Mouse (Mus musculus): ENCODE measurements around the gene St7. TPM values are rescaled to one million over a fixed set of nuclear protein-coding genes. Genes with fewer than 3 reads are reported as not detected.
A peak's percentile ranks its signal among the peaks of the same experiment; 100 is the strongest.

The St7 gene
- polyA plus RNA-seq, 1 experiment from 2014 or later, result 49.0 TPM

- WGBS, result 79% methylated on average over 3 of the region's 3 CpGs
- H3K27ac ChIP-seq, result no peak overlapping the region
- H3K4me2 ChIP-seq (replicated peaks), result no peak overlapping the region
- no peaks in the 10 kb centered on the region for H3K9me3 ChIP-seq
- no peaks in the 10 kb centered on the region for H3K27me3 ChIP-seq (replicated peaks)
- H3K36me3 ChIP-seq, result no peaks in the 10 kb centered on the region
- peaks cover 7% of the 10 kb centered on the region for H3K4me1 ChIP-seq
- ATAC-seq (ENCODE audit: low FRiP score, low read depth), result no peak
- H3K4me3 ChIP-seq, result no peak overlapping the region
- H3K9ac ChIP-seq, result no peak overlapping the region
Measured at GRCm38 (mm10) chr6:17804468-17804867, 111.7 kb downstream of the St7 start.

- ATAC-seq (ENCODE audit: low FRiP score, low read depth), result peak; percentile 65
- Histone ChIP-seq H3K27me3 (replicated peaks) (no peaks in the 10 kb centered on the region), H3K9me3 (no peaks in the 10 kb centered on the region), H3K4me2 (replicated peaks) (no peak overlapping the region), H3K4me3 (no peak overlapping the region), H3K4me1 (peaks cover 7% of the 10 kb centered on the region), H3K9ac (no peak overlapping the region), H3K36me3 (no peaks in the 10 kb centered on the region), H3K27ac (0 out of 2 replicates have a peak overlapping the region, but pooled peaks have one; percentile 34)
- 11% methylated on average over 4 of the region's 4 CpGs for WGBS
Measured at GRCm38 (mm10) chr6:17806569-17806968, 113.8 kb downstream of the St7 start.

- Histone ChIP-seq H3K36me3 (no peaks in the 10 kb centered on the region), H3K4me1 (peaks cover 12% of the 10 kb centered on the region), H3K9ac (no peak overlapping the region), H3K4me2 (replicated peaks) (no peak overlapping the region), H3K9me3 (no peaks in the 10 kb centered on the region), H3K27ac (no peak overlapping the region), H3K4me3 (no peak overlapping the region), H3K27me3 (replicated peaks) (no peaks in the 10 kb centered on the region)
- WGBS, result 79% methylated on average over 2 of the region's 2 CpGs
- ATAC-seq (ENCODE audit: low FRiP score, low read depth), result no peak
Measured at GRCm38 (mm10) chr6:17811063-17811462, 118.3 kb downstream of the St7 start.

- no peak overlapping the region for H3K4me3 ChIP-seq
- no peaks in the 10 kb centered on the region for H3K27me3 ChIP-seq (replicated peaks)
- peaks cover 13% of the 10 kb centered on the region for H3K4me1 ChIP-seq
- H3K27ac ChIP-seq, result no peak overlapping the region
- no peak for ATAC-seq (ENCODE audit: low FRiP score, low read depth)
- H3K36me3 ChIP-seq, result no peaks in the 10 kb centered on the region
- H3K4me2 ChIP-seq (replicated peaks), result no peak overlapping the region
- H3K9ac ChIP-seq, result no peak overlapping the region
- H3K9me3 ChIP-seq, result no peaks in the 10 kb centered on the region
Measured at GRCm38 (mm10) chr6:17811531-17811930, 118.8 kb downstream of the St7 start.

GRCm38 (mm10) chr6:17814074-17814649 is 121.4 kb downstream of the St7 start:
- whole genome bisulfite sequencing, result 56% methylated on average over 2 of the region's 2 CpGs
- ATAC-seq (ENCODE audit: low FRiP score, low read depth), result no peak

GRCm38 (mm10) chr6:17816865-17817435 is 124.2 kb downstream of the St7 start:
- WGBS, result 13% methylated on average over 3 of the region's 3 CpGs
- H3K27me3 ChIP-seq (replicated peaks), result no peaks in the 10 kb centered on the region
- no peak overlapping the region for H3K4me3 ChIP-seq
- H3K4me2 ChIP-seq (replicated peaks), result peak overlapping the region; percentile 20; the same call in 1 of the 2 replicates
- 0 out of 2 replicates have a peak overlapping the region, but pooled peaks have one; percentile 4 for H3K9ac ChIP-seq
- no peaks in the 10 kb centered on the region for H3K9me3 ChIP-seq
- ATAC-seq (ENCODE audit: low FRiP score, low read depth), result peak; percentile 79
- no peak overlapping the region for H3K27ac ChIP-seq
- peaks cover 14% of the 10 kb centered on the region for H3K4me1 ChIP-seq
- H3K36me3 ChIP-seq, result 0 out of 2 replicates have a peak, but pooled peaks cover 3% of the 10 kb centered on the region

More at GRCm38 (mm10) chr6:17814074-17814649, 121.4 kb downstream of the St7 start:
- no peaks in the 10 kb centered on the region for H3K9me3 ChIP-seq
- H3K4me1 ChIP-seq, result peaks cover 14% of the 10 kb centered on the region
- no peak overlapping the region for H3K27ac ChIP-seq
- H3K9ac ChIP-seq, result no peak overlapping the region
- H3K4me2 ChIP-seq (replicated peaks), result no peak overlapping the region
- H3K36me3 ChIP-seq, result no peaks in the 10 kb centered on the region
- H3K27me3 ChIP-seq (replicated peaks), result no peaks in the 10 kb centered on the region
- H3K4me3 ChIP-seq, result no peak overlapping the region

- no peaks in the 10 kb centered on the region for H3K4me1 ChIP-seq
- H3K27me3 ChIP-seq (replicated peaks), result no peaks in the 10 kb centered on the region
- H3K4me3 ChIP-seq, result no peak overlapping the region
- H3K27ac ChIP-seq, result no peak overlapping the region
- no peak overlapping the region for H3K4me2 ChIP-seq (replicated peaks)
- 94% methylated on average over 2 of the region's 2 CpGs for WGBS
- no peak for ATAC-seq (ENCODE audit: low FRiP score, low read depth)
- H3K9me3 ChIP-seq, result no peaks in the 10 kb centered on the region
- peaks cover 9% of the 10 kb centered on the region; the same call in 1 of the 2 replicates for H3K36me3 ChIP-seq
- no peak overlapping the region for H3K9ac ChIP-seq
Measured at GRCm38 (mm10) chr6:17823614-17824013, 130.9 kb downstream of the St7 start.

- Histone ChIP-seq H3K27ac (no peak overlapping the region), H3K36me3 (peaks cover 9% of the 10 kb centered on the region; the same call in 1 of the 2 replicates), H3K4me3 (no peak overlapping the region), H3K27me3 (replicated peaks) (no peaks in the 10 kb centered on the region), H3K9me3 (no peaks in the 10 kb centered on the region), H3K4me2 (replicated peaks) (no peak overlapping the region), H3K9ac (no peak overlapping the region), H3K4me1 (no peaks in the 10 kb centered on the region)
- ATAC-seq (ENCODE audit: low FRiP score, low read depth), result no peak
- WGBS, result 92% methylated on average over 1 of the region's 1 CpGs
Measured at GRCm38 (mm10) chr6:17824735-17825134, 132.0 kb downstream of the St7 start.

GRCm38 (mm10) chr6:17828382-17828781 is 135.6 kb downstream of the St7 start:
- Histone ChIP-seq H3K9ac (no peak overlapping the region), H3K36me3 (peaks cover 14% of the 10 kb centered on the region; the same call in 1 of the 2 replicates), H3K4me2 (replicated peaks) (no peak overlapping the region), H3K4me3 (no peak overlapping the region), H3K27ac (no peak overlapping the region), H3K4me1 (no peaks in the 10 kb centered on the region), H3K27me3 (replicated peaks) (no peaks in the 10 kb centered on the region), H3K9me3 (no peaks in the 10 kb centered on the region; the same call in 1 of the 2 replicates)
- 81% methylated on average over 4 of the region's 4 CpGs for WGBS
- no peak for ATAC-seq (ENCODE audit: low FRiP score, low read depth)

- H3K4me3 ChIP-seq, result no peak overlapping the region
- WGBS, result 100% methylated on average over 1 of the region's 1 CpGs
- no peaks in the 10 kb centered on the region for H3K4me1 ChIP-seq
- H3K9ac ChIP-seq, result no peak overlapping the region
- no peak for ATAC-seq (ENCODE audit: low FRiP score, low read depth)
- no peak overlapping the region for H3K4me2 ChIP-seq (replicated peaks)
- no peak overlapping the region for H3K27ac ChIP-seq
- no peaks in the 10 kb centered on the region; the same call in 1 of the 2 replicates for H3K9me3 ChIP-seq
- H3K27me3 ChIP-seq (replicated peaks), result no peaks in the 10 kb centered on the region
- H3K36me3 ChIP-seq, result peaks cover 11% of the 10 kb centered on the region; the same call in 1 of the 2 replicates
Measured at GRCm38 (mm10) chr6:17829981-17830380, 137.2 kb downstream of the St7 start.

- no peaks in the 10 kb centered on the region for H3K4me1 ChIP-seq
- H3K9me3 ChIP-seq, result no peaks in the 10 kb centered on the region; the same call in 1 of the 2 replicates
- no peak overlapping the region for H3K4me3 ChIP-seq
- H3K4me2 ChIP-seq (replicated peaks), result no peak overlapping the region
- H3K27ac ChIP-seq, result no peak overlapping the region
- peaks cover 7% of the 10 kb centered on the region; the same call in 1 of the 2 replicates for H3K36me3 ChIP-seq
- H3K27me3 ChIP-seq (replicated peaks), result no peaks in the 10 kb centered on the region
- ATAC-seq (ENCODE audit: low FRiP score, low read depth), result no peak
- no peak overlapping the region for H3K9ac ChIP-seq
- 36% methylated on average over 7 of the region's 7 CpGs for WGBS
Measured at GRCm38 (mm10) chr6:17834493-17834892, 141.8 kb downstream of the St7 start.

GRCm38 (mm10) chr6:17835693-17836092 is 143.0 kb downstream of the St7 start:
- no peak overlapping the region for H3K9ac ChIP-seq
- H3K36me3 ChIP-seq, result peaks cover 4% of the 10 kb centered on the region; the same call in 1 of the 2 replicates
- H3K9me3 ChIP-seq, result no peaks in the 10 kb centered on the region
- no peaks in the 10 kb centered on the region for H3K27me3 ChIP-seq (replicated peaks)
- H3K4me1 ChIP-seq, result no peaks in the 10 kb centered on the region
- H3K27ac ChIP-seq, result no peak overlapping the region
- H3K4me3 ChIP-seq, result no peak overlapping the region
- H3K4me2 ChIP-seq (replicated peaks), result no peak overlapping the region
- WGBS, result 60% methylated on average over 6 of the region's 6 CpGs
- no peak for ATAC-seq (ENCODE audit: low FRiP score, low read depth)
